Mouse (Mus musculus): ENCODE measurements around the gene Etnk1.

- no peak for TF ChIP-seq CTCF (IDR thresholded peaks at IDR 0.05; ENCODE audit: borderline replicate concordance, insufficient read depth, low read length)
- TF ChIP-seq POLR2A (IDR thresholded peaks at IDR 0.05; ENCODE audit: low read depth, low read length), result no peak
These were observed 18.2 kb upstream of the Etnk1 start for GRCm38 (mm10) chr6:143148868-143149267.
